Mouse (Mus musculus) heart, embryonic 14.5 days (tissue): Measurements from ENCODE around the gene Fancc. TPM values are rescaled to one million over a fixed set of nuclear protein-coding genes. Genes with fewer than 3 reads are reported as not detected.

Source experiments
- ATAC-seq: fragments of 200-750 bp; cut with Nextera tagmentation; 2 replicates; pipeline ENCODE4 v1.8.0; 2017; ENCODE audit warnings: low read depth, moderate TSS enrichment; ENCODE audit not compliant: insufficient number of reproducible peaks, insufficient read depth, low FRiP score
- H3K27ac ChIP-seq, 2 experiments: fragments of 200-500 bp in 1 of 2; fragments of 300-500 bp in 1 of 2; sonication (generic) in 1 of 2; replicated peaks in 1 of 2; 2 replicates each; pipeline ENCODE4 v1.5.1; 2012 to 2014; ENCODE audit warnings: low read depth in 2 of 2, low read length in 2 of 2, control low read depth in 1 of 2, mild to moderate bottlenecking in 1 of 2, mixed read lengths in 1 of 2; ENCODE audit not compliant: control insufficient read depth in 1 of 2, insufficient read depth in 1 of 2
- H3K27me3 ChIP-seq: fragments of 300-500 bp; sonication (generic); 2 replicates; pipeline ENCODE4 v1.6.1; 2014; ENCODE audit warnings: mild to moderate bottlenecking, low read length, control low read depth; ENCODE audit not compliant: control insufficient read depth, insufficient read depth
- H3K36me3 ChIP-seq: fragments of 300-500 bp; sonication (generic); 2 replicates; pipeline ENCODE4 v1.6.1; 2014; ENCODE audit warnings: mild to moderate bottlenecking, control low read depth, low read length, mixed read lengths; ENCODE audit not compliant: control insufficient read depth, insufficient read depth
- H3K4me1 ChIP-seq, 2 experiments: fragments of 200-500 bp in 1 of 2; fragments of 300-500 bp in 1 of 2; sonication (generic) in 1 of 2; 2 replicates each; pipeline ENCODE4 v1.6.1; 2012 to 2014; ENCODE audit warnings: low read length in 2 of 2, control low read depth in 1 of 2, mixed read lengths in 1 of 2; ENCODE audit not compliant: control insufficient read depth in 2 of 2, insufficient read depth in 2 of 2
- H3K4me2 ChIP-seq: fragments of 300-500 bp; sonication (generic); 2 replicates; pipeline ENCODE4 v1.6.1; 2014; ENCODE audit warnings: mild to moderate bottlenecking, low read length
- H3K4me3 ChIP-seq, 2 experiments: fragments of 200-500 bp in 1 of 2; fragments of 300-500 bp in 1 of 2; sonication (generic) in 1 of 2; 2 replicates each; pipeline ENCODE4 v1.5.1; 2012 to 2014; ENCODE audit warnings: low read length in 2 of 2, mild to moderate bottlenecking in 2 of 2, control low read depth in 1 of 2, low read depth in 1 of 2, moderate library complexity in 1 of 2; ENCODE audit not compliant: control insufficient read depth in 1 of 2, insufficient read depth in 1 of 2
- H3K9ac ChIP-seq: fragments of 300-500 bp; sonication (generic); 2 replicates; pipeline ENCODE4 v1.6.1; 2014; ENCODE audit warnings: mild to moderate bottlenecking, low read length
- H3K9me3 ChIP-seq: fragments of 300-500 bp; sonication (generic); 2 replicates; pipeline ENCODE4 v1.6.1; 2016; ENCODE audit warnings: low read length, control low read depth; ENCODE audit not compliant: control insufficient read depth
- WGBS: fragments of 180-500 bp; shearing (Covaris S2); extraction: QIAGEN DNeasy Blood & Tissue Kit; methylation state at CpG from one replicate; pipeline ENCODE4 v1.1.7; 2014; 5-methylcytosine and 5-hydroxymethylcytosine counted together
- polyA plus RNA-seq: library from polyadenylated mRNA; unstranded; fragments of >200 nt; fragmentation: Nextera tagmentation; extraction: Ambion mirVana; gene quantifications from 2 replicates; pipeline ENCODE4 v1.2.1, GENCODE M21; 2014

Gene Fancc
- polyA plus RNA-seq, 1 experiment from 2014 or later = 15.5 TPM

- Histone ChIP-seq H3K36me3 (peaks cover 72% of the 10 kb centered on the region), H3K4me1 (peaks cover 8 to 10% of the 10 kb centered on the region in 2 experiments), H3K27ac (no peak overlapping the region), H3K27me3 (no peaks in the 10 kb centered on the region), H3K4me3 (no peak overlapping the region), H3K9me3 (no peaks in the 10 kb centered on the region), H3K4me2 (no peak overlapping the region), H3K9ac (no peak overlapping the region)
- no peak for ATAC-seq
- WGBS = 83% methylated on average over 16 of the region's 16 CpGs
These were observed 191.7 kb downstream of the Fancc start for GRCm38 (mm10) chr13:63305160-63306011.

DNA sequence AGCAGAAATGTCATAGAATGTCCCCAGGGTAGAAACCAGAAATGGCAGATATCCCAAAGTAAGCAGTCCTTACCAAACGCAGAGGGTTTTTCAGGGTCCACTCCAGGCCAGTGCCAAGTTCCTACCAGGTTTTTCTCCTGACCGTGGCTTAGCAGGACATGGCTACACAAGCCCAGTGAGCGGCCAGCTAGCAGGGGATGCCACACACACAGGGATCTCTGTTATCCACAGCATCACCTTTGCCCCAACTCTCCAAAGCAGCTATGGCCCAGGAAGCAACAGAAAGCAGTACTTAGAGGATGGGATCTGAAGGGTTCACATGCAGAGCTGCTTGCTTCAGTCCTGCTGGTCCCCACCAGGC is 192.3 kb downstream of the Fancc start:
- no peak for ATAC-seq
- 69% methylated on average over 3 of the region's 3 CpGs for WGBS
- Histone ChIP-seq H3K9me3 (no peaks in the 10 kb centered on the region), H3K4me2 (no peak overlapping the region), H3K9ac (no peak overlapping the region), H3K27ac (no peak overlapping the region), H3K36me3 (peaks cover 78% of the 10 kb centered on the region), H3K27me3 (no peaks in the 10 kb centered on the region), H3K4me1 (peaks cover 8 to 10% of the 10 kb centered on the region in 2 experiments), H3K4me3 (no peak overlapping the region)

DNA sequence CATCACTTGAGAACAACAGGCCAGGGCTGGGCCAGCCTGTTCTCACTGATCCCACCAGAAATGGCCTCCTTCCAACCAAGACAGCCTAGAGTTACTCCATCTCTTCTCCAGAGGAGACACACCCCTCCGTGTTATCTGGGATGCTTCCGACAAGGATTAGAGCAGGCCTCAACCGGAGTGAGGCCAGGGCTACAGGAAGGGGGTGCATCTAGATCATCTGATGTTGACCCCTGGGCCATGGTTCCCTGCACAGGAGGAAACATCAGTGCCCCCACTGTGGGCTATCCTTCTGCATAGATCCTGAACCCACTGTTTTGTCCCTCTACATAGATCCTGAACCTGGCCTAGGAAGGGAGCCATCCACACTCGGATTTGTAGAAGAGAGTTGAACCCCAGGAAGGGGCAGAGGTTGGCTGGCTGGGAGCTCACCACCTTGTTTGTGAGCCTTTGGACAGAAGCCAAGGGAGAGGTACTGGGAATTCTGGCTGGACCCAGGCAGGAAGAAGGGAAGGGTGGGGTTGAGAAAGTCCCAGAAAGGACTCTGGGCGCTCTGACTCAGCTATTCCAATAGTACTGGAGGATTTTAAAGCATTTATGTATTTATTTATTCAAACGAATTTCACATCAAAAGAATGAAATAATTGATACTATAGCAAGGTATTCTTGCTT is 192.8 kb downstream of the Fancc start:
- no peak overlapping the region for H3K4me2 ChIP-seq
- no peaks in the 10 kb centered on the region for H3K27me3 ChIP-seq
- H3K9ac ChIP-seq = no peak overlapping the region
- H3K4me1 ChIP-seq = peaks cover 6 to 9% of the 10 kb centered on the region in 2 experiments
- 47% methylated on average over 6 of the region's 6 CpGs for WGBS
- no peak for ATAC-seq
- no peak overlapping the region for H3K27ac ChIP-seq
- no peak overlapping the region for H3K4me3 ChIP-seq
- no peaks in the 10 kb centered on the region for H3K9me3 ChIP-seq
- peaks cover 83% of the 10 kb centered on the region for H3K36me3 ChIP-seq

- Histone ChIP-seq H3K9ac (no peak overlapping the region), H3K4me2 (no peak overlapping the region), H3K9me3 (no peaks in the 10 kb centered on the region), H3K4me3 (no peak overlapping the region), H3K4me1 (no peaks in the 10 kb centered on the region), H3K27me3 (no peaks in the 10 kb centered on the region), H3K27ac (no peak overlapping the region), H3K36me3 (peaks cover 89% of the 10 kb centered on the region)
- 94% methylated on average over 5 of the region's 5 CpGs for WGBS
- no peak for ATAC-seq
These were observed 194.7 kb downstream of the Fancc start for GRCm38 (mm10) chr13:63302381-63302780.

DNA sequence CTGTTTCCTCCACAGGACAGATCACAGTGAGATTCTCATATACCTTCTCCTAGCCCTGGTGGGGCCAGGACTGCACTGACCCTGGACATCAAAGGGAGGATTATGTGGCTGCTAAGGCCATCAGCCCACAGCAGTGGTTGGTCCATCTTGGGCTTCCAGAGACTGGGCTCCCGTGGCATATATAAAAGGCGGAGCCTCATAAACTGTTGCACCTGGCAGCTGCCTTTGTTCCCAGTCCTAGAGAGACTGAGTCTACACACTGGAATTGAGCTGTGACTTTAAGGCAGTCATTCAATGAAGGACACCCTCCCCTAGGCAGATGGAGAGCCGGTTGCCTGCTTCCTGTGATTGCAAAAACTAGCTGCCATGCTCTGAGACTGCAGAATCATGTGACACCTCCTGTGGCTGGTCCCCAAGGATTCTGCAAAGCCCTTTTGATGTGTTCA is 195.3 kb downstream of the Fancc start:
- WGBS = 62% methylated on average over 3 of the region's 3 CpGs
- Histone ChIP-seq H3K9me3 (no peaks in the 10 kb centered on the region), H3K27ac (no peak overlapping the region), H3K36me3 (peaks cover 95% of the 10 kb centered on the region), H3K4me1 (no peaks in the 10 kb centered on the region), H3K4me2 (no peak overlapping the region), H3K4me3 (no peak overlapping the region), H3K27me3 (no peaks in the 10 kb centered on the region), H3K9ac (no peak overlapping the region)
- no peak for ATAC-seq

DNA sequence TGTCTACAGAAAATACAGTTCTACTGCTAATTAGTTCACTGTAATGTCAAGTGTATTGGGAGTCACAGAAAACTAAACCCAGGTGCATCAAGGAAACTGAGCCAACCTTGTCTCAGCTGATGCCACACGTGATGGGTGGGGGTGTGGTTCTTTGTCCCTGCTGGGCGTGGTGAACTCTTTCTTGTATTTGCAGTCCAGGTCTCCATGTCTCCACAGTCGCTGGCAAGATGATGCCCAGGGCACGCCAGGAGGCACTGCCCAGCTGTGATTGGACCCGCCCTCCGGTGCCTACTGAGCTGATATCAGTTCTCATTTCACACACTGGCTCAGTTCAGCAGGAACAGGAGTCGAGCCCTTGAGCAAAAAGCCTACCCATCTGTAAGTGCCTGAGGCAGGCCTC is 196.1 kb downstream of the Fancc start:
- 82% methylated on average over 7 of the region's 7 CpGs for WGBS
- no peaks in the 10 kb centered on the region for H3K4me1 ChIP-seq
- no peaks in the 10 kb centered on the region for H3K27me3 ChIP-seq
- ATAC-seq = no peak
- H3K9ac ChIP-seq = no peak overlapping the region
- no peak overlapping the region for H3K4me2 ChIP-seq
- H3K27ac ChIP-seq = no peak overlapping the region
- no peak overlapping the region for H3K4me3 ChIP-seq
- H3K36me3 ChIP-seq = peaks cover 98% of the 10 kb centered on the region
- no peaks in the 10 kb centered on the region for H3K9me3 ChIP-seq

DNA sequence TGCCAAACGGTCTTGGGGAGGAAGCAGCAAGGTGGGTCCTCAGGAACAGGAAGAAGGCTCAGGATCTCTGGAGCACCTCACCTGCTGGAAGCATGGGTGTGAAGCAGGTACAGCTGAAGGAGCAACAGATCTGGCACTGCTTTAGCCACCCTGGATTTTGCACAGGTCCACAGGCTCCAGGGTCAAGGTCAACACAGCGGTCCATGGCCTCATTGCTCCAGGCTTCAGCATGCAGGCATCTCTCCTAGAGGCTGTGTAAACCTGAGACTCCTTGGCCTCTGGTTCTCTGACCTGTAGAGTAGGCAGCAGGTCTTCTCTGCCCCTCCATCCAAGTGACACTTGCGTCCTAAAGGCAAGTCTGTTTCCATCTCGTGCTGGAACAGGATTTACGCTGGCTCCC is 198.1 kb downstream of the Fancc start:
- no peak for ATAC-seq
- H3K4me1 ChIP-seq = peaks cover 9 to 13% of the 10 kb centered on the region in 2 experiments
- no peaks in the 10 kb centered on the region for H3K9me3 ChIP-seq
- H3K4me2 ChIP-seq = no peak overlapping the region
- H3K27me3 ChIP-seq = no peaks in the 10 kb centered on the region
- WGBS = 91% methylated on average over 5 of the region's 5 CpGs
- no peak overlapping the region for H3K4me3 ChIP-seq
- H3K27ac ChIP-seq = no peak overlapping the region
- H3K36me3 ChIP-seq = peaks cover 89% of the 10 kb centered on the region
- no peak overlapping the region for H3K9ac ChIP-seq
